Mouse (Mus musculus): ENCODE measurements around the gene Tmem56.

Tmem56 gene

GRCm38 (mm10) chr3:121282998-121283397, at the start of gene Tmem56:
Gene Tmem56 (minus strand): TSS chr3:121283098.
- no peak for DNase-seq (ENCODE audit: low spot score)

GRCm38 (mm10) chr3:121330244-121330646, 47.3 kb upstream of the Tmem56 start:
- DNase-seq (ENCODE audit: low spot score), result no peak

- no peak for DNase-seq (ENCODE audit: low spot score)
Measured at GRCm38 (mm10) chr3:121329647-121330046, 46.7 kb upstream of the Tmem56 start.

- no peak for DNase-seq (ENCODE audit: low spot score)
Measured at GRCm38 (mm10) chr3:121327406-121327805, 44.5 kb upstream of the Tmem56 start.

- DNase-seq (ENCODE audit: low spot score), result no peak
Measured at GRCm38 (mm10) chr3:121323371-121323770, 40.5 kb upstream of the Tmem56 start.

GRCm38 (mm10) chr3:121320896-121321295, 38.0 kb upstream of the Tmem56 start:
- no peak for DNase-seq (ENCODE audit: low spot score)

- DNase-seq (ENCODE audit: low spot score), result no peak
Measured at GRCm38 (mm10) chr3:121319906-121320305, 37.0 kb upstream of the Tmem56 start.

- no peak for DNase-seq (ENCODE audit: low spot score)
Measured at GRCm38 (mm10) chr3:121315498-121315897, 32.6 kb upstream of the Tmem56 start.

GRCm38 (mm10) chr3:121314149-121314548, 31.3 kb upstream of the Tmem56 start:
- DNase-seq (ENCODE audit: low spot score), result no peak

- DNase-seq (ENCODE audit: low spot score), result no peak
Measured at GRCm38 (mm10) chr3:121312979-121313378, 30.1 kb upstream of the Tmem56 start.

GRCm38 (mm10) chr3:121312426-121312825, 29.5 kb upstream of the Tmem56 start:
- DNase-seq (ENCODE audit: low spot score), result no peak

- DNase-seq (ENCODE audit: low spot score), result no peak
Measured at GRCm38 (mm10) chr3:121309896-121310714, 27.2 kb upstream of the Tmem56 start.

- DNase-seq (ENCODE audit: low spot score), result no peak
Measured at GRCm38 (mm10) chr3:121309429-121309828, 26.5 kb upstream of the Tmem56 start.

- DNase-seq (ENCODE audit: low spot score), result no peak
Measured at GRCm38 (mm10) chr3:121308935-121309334, 26.0 kb upstream of the Tmem56 start.

- peak; percentile 78 for DNase-seq (ENCODE audit: low spot score)
Measured at GRCm38 (mm10) chr3:121307532-121308234, 24.8 kb upstream of the Tmem56 start.

GRCm38 (mm10) chr3:121306641-121307040, 23.7 kb upstream of the Tmem56 start:
- peak; percentile 12 for DNase-seq (ENCODE audit: low spot score)

- no peak for DNase-seq (ENCODE audit: low spot score)
Measured at GRCm38 (mm10) chr3:121294200-121294599, 11.3 kb upstream of the Tmem56 start.

- DNase-seq (ENCODE audit: low spot score), result peak; percentile 96
Measured at GRCm38 (mm10) chr3:121291560-121292258, 8.8 kb upstream of the Tmem56 start, which contains the start of gene Alg14. Gene Alg14 (plus strand): TSS chr3:121291773.

GRCm38 (mm10) chr3:121291225-121291559, 8.3 kb upstream of the Tmem56 start:
- no peak for DNase-seq (ENCODE audit: low spot score)

- DNase-seq (ENCODE audit: low spot score), result no peak
Measured at GRCm38 (mm10) chr3:121290681-121291080, 7.8 kb upstream of the Tmem56 start.

GRCm38 (mm10) chr3:121287151-121287550, 4.3 kb upstream of the Tmem56 start:
- no peak for DNase-seq (ENCODE audit: low spot score)

- no peak for DNase-seq (ENCODE audit: low spot score)
Measured at GRCm38 (mm10) chr3:121285219-121285618, 2.3 kb upstream of the Tmem56 start.

GRCm38 (mm10) chr3:121279679-121280078, 3.2 kb downstream of the Tmem56 start:
- DNase-seq (ENCODE audit: low spot score), result no peak
